Mouse (Mus musculus) hindbrain, embryonic 15.5 days (tissue): Measurements from ENCODE around the gene Ccdc180. TPM values are rescaled to one million over a fixed set of nuclear protein-coding genes. Genes with fewer than 3 reads are reported as not detected.

Source experiments
- ATAC-seq: fragments of 200-750 bp; cut with Nextera tagmentation; 2 replicates; pipeline ENCODE4 v1.8.0; 2017; ENCODE audit warnings: low read depth, moderate number of reproducible peaks, moderate TSS enrichment; ENCODE audit not compliant: low FRiP score
- H3K27ac ChIP-seq: fragments of 300-500 bp; sonication (generic); replicated peaks from 2 replicates; pipeline ENCODE4 v1.5.1; 2015; ENCODE audit warnings: mild to moderate bottlenecking, inconsistent platforms
- H3K27me3 ChIP-seq: fragments of 300-500 bp; sonication (generic); 2 replicates; pipeline ENCODE4 v1.6.1; 2015; ENCODE audit warnings: control low read depth, inconsistent platforms
- H3K36me3 ChIP-seq: fragments of 300-500 bp; sonication (generic); 2 replicates; pipeline ENCODE4 v1.6.1; 2015; ENCODE audit warnings: control low read depth, inconsistent platforms
- H3K4me1 ChIP-seq: fragments of 300-500 bp; sonication (generic); replicated peaks from 2 replicates; pipeline ENCODE4 v1.6.1; 2015; ENCODE audit warnings: control low read depth, inconsistent platforms
- H3K4me2 ChIP-seq: fragments of 300-500 bp; sonication (generic); 2 replicates; pipeline ENCODE4 v1.6.1; 2015; ENCODE audit warnings: moderate library complexity, mild to moderate bottlenecking, inconsistent platforms
- H3K4me3 ChIP-seq: fragments of 300-500 bp; sonication (generic); 2 replicates; pipeline ENCODE4 v1.5.1; 2015; ENCODE audit warnings: mild to moderate bottlenecking, inconsistent platforms
- H3K9ac ChIP-seq: fragments of 300-500 bp; sonication (generic); 2 replicates; pipeline ENCODE4 v1.6.1; 2015; ENCODE audit warnings: inconsistent platforms
- H3K9me3 ChIP-seq: fragments of 300-500 bp; sonication (generic); 2 replicates; pipeline ENCODE4 v1.6.1; 2016; ENCODE audit warnings: control low read depth, inconsistent platforms
- WGBS: fragments of 180-500 bp; shearing (Covaris S2); methylation state at CpG from one replicate; pipeline ENCODE4 v1.1.7; 2015; 5-methylcytosine and 5-hydroxymethylcytosine counted together
- polyA plus RNA-seq: library from polyadenylated mRNA; unstranded; fragments of >200 nt; fragmentation: Nextera tagmentation; extraction: Ambion mirVana; gene quantifications from 2 replicates; pipeline ENCODE4 v1.2.1, GENCODE M21; 2015

Ccdc180 gene
- polyA plus RNA-seq, 1 experiment from 2014 or later: 0.49 TPM

GRCm38 (mm10) chr4:45869021-45869815 lies 20.9 kb upstream of the Ccdc180 start:
- H3K4me2 ChIP-seq: peak overlapping the region; percentile 26
- 31% methylated on average over 24 of the region's 24 CpGs for WGBS
- H3K27me3 ChIP-seq: 0 out of 2 replicates have a peak, but pooled peaks cover 3% of the 10 kb centered on the region
- H3K9me3 ChIP-seq: no peaks in the 10 kb centered on the region
- no peaks in the 10 kb centered on the region for H3K4me1 ChIP-seq
- no peaks in the 10 kb centered on the region for H3K36me3 ChIP-seq
- H3K4me3 ChIP-seq: no peak overlapping the region
- no peak for ATAC-seq
- no peak overlapping the region for H3K9ac ChIP-seq
- H3K27ac ChIP-seq: no peak overlapping the region

GRCm38 (mm10) chr4:45872147-45872546 lies 18.0 kb upstream of the Ccdc180 start:
- H3K36me3 ChIP-seq: no peaks in the 10 kb centered on the region
- no peaks in the 10 kb centered on the region for H3K9me3 ChIP-seq
- no peak overlapping the region for H3K4me3 ChIP-seq
- 0 out of 2 replicates have a peak, but pooled peaks cover 3% of the 10 kb centered on the region for H3K27me3 ChIP-seq
- H3K4me2 ChIP-seq: no peak overlapping the region
- WGBS: 96% methylated on average over 2 of the region's 2 CpGs
- H3K9ac ChIP-seq: no peak overlapping the region
- H3K4me1 ChIP-seq: no peaks in the 10 kb centered on the region
- no peak overlapping the region for H3K27ac ChIP-seq
- ATAC-seq: 0 out of 2 replicates have a peak, but pooled peaks have one; percentile 27

GRCm38 (mm10) chr4:45878929-45879328 lies 11.2 kb upstream of the Ccdc180 start:
- Histone ChIP-seq H3K27ac (no peak overlapping the region), H3K4me2 (no peak overlapping the region), H3K36me3 (no peaks in the 10 kb centered on the region), H3K9ac (no peak overlapping the region), H3K4me3 (no peak overlapping the region), H3K9me3 (no peaks in the 10 kb centered on the region), H3K27me3 (no peaks in the 10 kb centered on the region), H3K4me1 (no peaks in the 10 kb centered on the region)
- no peak for ATAC-seq
- 44% methylated on average over 5 of the region's 5 CpGs for WGBS

DNA sequence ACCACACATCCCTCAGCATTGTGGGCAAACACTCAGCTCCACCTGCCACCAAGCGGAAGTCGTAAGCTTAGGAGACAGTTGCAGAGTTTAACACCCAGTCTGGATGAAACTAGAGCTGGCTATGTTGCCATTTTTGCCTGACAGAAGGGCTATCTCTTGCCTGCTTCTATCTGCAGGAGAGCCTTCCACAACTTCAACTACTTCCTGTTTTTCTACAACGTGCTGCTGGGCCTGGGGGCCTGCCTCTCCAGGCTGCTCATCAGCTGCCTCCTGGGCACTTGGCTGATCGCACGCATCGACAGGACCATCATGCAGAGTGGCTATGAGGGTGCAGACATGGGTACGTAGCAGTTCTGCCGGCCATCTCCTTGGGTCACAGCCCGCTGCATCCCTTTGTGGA lies 7.6 kb upstream of the Ccdc180 start:
- Histone ChIP-seq H3K4me1 (no peaks in the 10 kb centered on the region), H3K27me3 (no peaks in the 10 kb centered on the region)
- ATAC-seq: no peak

GRCm38 (mm10) chr4:45883250-45883649 lies 6.9 kb upstream of the Ccdc180 start:
- H3K27ac ChIP-seq: no peak overlapping the region

More for the DNA sequence above, 7.6 kb upstream of the Ccdc180 start:
- no peaks in the 10 kb centered on the region for H3K36me3 ChIP-seq
- H3K9me3 ChIP-seq: no peaks in the 10 kb centered on the region
- H3K27ac ChIP-seq: no peak overlapping the region
- no peak overlapping the region for H3K9ac ChIP-seq
- WGBS: 85% methylated on average over 9 of the region's 9 CpGs
- H3K4me2 ChIP-seq: no peak overlapping the region
- no peak overlapping the region for H3K4me3 ChIP-seq

DNA sequence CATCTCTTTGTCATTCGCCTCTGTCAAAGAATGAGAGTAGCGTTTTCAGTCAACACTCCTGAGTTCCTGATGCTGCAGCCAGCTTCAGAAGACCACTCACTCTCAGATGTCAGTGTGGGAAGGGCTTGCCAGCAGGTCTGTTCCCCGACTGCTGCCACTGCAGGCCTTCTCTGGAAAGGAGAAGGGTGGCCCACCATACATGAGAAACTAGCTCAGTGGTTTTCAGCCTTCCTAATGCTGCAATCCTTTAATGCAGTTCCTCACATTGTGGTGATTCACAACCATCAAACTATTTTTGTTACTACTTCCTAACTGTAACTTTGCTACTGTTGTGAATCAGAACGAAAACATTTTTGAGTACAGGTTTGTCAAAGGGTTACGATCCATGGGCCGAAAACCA lies 616 bp upstream of the Ccdc180 start:
- H3K36me3 ChIP-seq: no peaks in the 10 kb centered on the region
- 55% methylated on average over 6 of the region's 6 CpGs for WGBS
- no peaks in the 10 kb centered on the region for H3K9me3 ChIP-seq
- H3K4me2 ChIP-seq: no peak overlapping the region
- H3K4me3 ChIP-seq: no peak overlapping the region
- no peak overlapping the region for H3K27ac ChIP-seq
- H3K4me1 ChIP-seq: peaks cover 8% of the 10 kb centered on the region
- no peaks in the 10 kb centered on the region for H3K27me3 ChIP-seq
- H3K9ac ChIP-seq: no peak overlapping the region
- no peak for ATAC-seq

More at GRCm38 (mm10) chr4:45883250-45883649, 6.9 kb upstream of the Ccdc180 start:
- Histone ChIP-seq H3K9me3 (no peaks in the 10 kb centered on the region), H3K27me3 (no peaks in the 10 kb centered on the region), H3K4me1 (no peaks in the 10 kb centered on the region), H3K4me2 (no peak overlapping the region), H3K4me3 (no peak overlapping the region), H3K9ac (no peak overlapping the region), H3K36me3 (no peaks in the 10 kb centered on the region)
- WGBS: 93% methylated on average over 16 of the region's 16 CpGs
- no peak for ATAC-seq

DNA sequence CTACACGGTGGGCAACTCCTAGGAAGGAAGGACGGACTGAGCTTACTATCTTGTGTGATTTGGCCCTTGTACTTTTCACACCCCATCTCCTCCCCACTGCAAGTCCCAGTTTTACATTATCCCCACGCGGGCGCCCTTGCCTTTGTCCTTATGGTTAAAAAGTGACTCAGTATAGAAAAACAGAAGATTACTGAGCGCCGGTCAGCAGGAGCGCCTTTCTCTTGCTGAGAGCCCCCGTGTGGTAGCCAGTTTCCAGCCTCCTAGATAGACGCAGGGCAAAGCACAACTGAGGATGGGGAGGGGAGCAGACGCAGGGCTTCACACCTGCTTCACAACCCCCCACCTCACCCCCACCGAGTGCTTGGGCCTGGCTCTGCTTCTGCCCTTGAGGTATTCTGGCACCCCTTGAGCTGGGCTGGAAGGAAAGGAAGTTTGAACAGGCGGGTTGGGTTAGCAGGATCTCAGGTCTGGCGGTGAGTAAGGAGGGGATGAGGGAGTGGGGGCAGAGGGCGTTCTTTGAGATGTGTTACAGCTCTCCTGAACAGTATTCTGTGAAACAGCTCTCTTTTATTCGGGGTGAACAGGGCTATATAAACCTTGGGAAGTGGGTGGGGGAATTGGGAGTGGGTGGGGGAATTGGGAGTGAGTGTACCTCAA lies 6.5 kb downstream of the Ccdc180 start:
- H3K27me3 ChIP-seq: no peaks in the 10 kb centered on the region
- ATAC-seq: no peak
- no peak overlapping the region for H3K9ac ChIP-seq
- peaks cover 4% of the 10 kb centered on the region; the same call in 1 of the 2 replicates for H3K4me1 ChIP-seq
- no peak overlapping the region for H3K4me2 ChIP-seq
- no peaks in the 10 kb centered on the region for H3K9me3 ChIP-seq
- H3K27ac ChIP-seq: no peak overlapping the region
- H3K4me3 ChIP-seq: no peak overlapping the region
- no peaks in the 10 kb centered on the region for H3K36me3 ChIP-seq
- 15% methylated on average over 16 of the region's 16 CpGs for WGBS

DNA sequence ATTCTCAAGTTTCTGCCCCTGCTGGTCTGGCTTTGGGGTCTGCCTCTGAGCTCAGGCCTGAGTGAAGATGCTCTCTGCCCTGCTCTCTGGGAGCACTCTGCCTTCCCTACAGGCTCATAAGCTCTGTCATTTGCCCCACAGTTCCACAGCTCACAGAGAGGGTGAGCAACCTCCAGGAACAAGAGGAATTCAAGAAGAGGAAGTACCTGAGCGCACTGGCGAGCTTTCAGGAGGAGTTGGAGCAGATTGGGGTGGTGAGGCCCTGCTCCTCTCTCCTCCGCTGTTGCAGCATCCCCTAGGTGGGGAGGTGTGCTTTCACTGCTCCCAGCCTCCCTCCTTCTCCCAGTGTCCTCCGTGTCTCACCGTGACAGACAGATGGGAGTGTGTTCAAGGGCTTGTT lies 8.3 kb downstream of the Ccdc180 start:
- no peak overlapping the region for H3K4me3 ChIP-seq
- no peak overlapping the region for H3K4me2 ChIP-seq
- ATAC-seq: no peak
- no peaks in the 10 kb centered on the region for H3K36me3 ChIP-seq
- peaks cover 4% of the 10 kb centered on the region; the same call in 1 of the 2 replicates for H3K4me1 ChIP-seq
- WGBS: 65% methylated on average over 5 of the region's 5 CpGs
- H3K27ac ChIP-seq: no peak overlapping the region
- no peaks in the 10 kb centered on the region for H3K9me3 ChIP-seq
- H3K27me3 ChIP-seq: no peaks in the 10 kb centered on the region
- no peak overlapping the region for H3K9ac ChIP-seq

DNA sequence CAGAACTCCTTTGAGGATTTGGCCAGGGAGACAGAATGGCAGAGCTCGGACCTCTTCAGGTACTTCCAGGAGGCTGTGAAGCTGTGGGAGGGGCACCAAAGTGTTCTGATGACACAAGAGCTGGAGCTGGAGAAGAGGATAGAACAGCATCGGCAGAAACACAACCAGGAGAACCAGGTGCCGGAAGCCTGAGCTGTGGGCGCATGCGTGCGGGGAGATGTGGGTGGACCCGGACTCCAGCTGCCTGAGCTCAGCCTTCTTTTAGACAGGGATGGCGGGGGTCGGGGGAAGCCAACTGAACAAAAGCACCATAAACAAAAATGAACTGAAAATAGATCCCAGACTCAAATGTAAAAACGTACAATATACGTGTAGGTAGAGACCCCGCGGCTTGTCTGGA lies 19.2 kb downstream of the Ccdc180 start:
- H3K4me1 ChIP-seq: no peaks in the 10 kb centered on the region
- no peaks in the 10 kb centered on the region for H3K36me3 ChIP-seq
- H3K9ac ChIP-seq: no peak overlapping the region
- 91% methylated on average over 13 of the region's 13 CpGs for WGBS
- no peaks in the 10 kb centered on the region for H3K9me3 ChIP-seq
- H3K27ac ChIP-seq: no peak overlapping the region
- H3K4me3 ChIP-seq: no peak overlapping the region
- no peak overlapping the region for H3K4me2 ChIP-seq
- no peaks in the 10 kb centered on the region for H3K27me3 ChIP-seq
- no peak for ATAC-seq

DNA sequence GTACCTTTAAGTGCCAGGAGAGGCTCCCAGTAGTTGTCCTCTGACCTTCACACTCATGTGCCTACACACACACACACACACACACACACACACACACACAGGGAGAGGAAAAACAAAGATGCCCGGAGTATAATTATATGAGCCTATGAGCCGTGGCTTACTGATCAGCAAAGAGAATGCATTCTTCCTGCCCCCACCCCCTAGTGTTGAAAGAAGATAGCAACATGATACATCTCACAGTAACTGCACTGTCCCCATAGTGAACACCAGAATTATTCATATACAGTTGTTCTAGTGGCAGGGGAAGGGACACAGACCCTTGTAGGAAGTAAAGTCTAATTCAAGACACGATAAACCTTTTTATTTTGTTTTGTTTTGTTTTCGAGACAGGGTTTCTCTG lies 19.8 kb downstream of the Ccdc180 start:
- 66% methylated on average over 4 of the region's 4 CpGs for WGBS
- Histone ChIP-seq H3K4me3 (no peak overlapping the region), H3K36me3 (no peaks in the 10 kb centered on the region), H3K4me1 (no peaks in the 10 kb centered on the region), H3K27me3 (no peaks in the 10 kb centered on the region), H3K27ac (no peak overlapping the region), H3K9me3 (no peaks in the 10 kb centered on the region), H3K9ac (no peak overlapping the region), H3K4me2 (no peak overlapping the region)
- no peak for ATAC-seq

- H3K27me3 ChIP-seq: no peaks in the 10 kb centered on the region
- no peak overlapping the region for H3K4me2 ChIP-seq
- H3K4me1 ChIP-seq: no peaks in the 10 kb centered on the region
- H3K9me3 ChIP-seq: no peaks in the 10 kb centered on the region
- 87% methylated on average over 5 of the region's 5 CpGs for WGBS
- no peak for ATAC-seq
- H3K9ac ChIP-seq: no peak overlapping the region
- H3K27ac ChIP-seq: no peak overlapping the region
- H3K4me3 ChIP-seq: no peak overlapping the region
- H3K36me3 ChIP-seq: no peaks in the 10 kb centered on the region
These were observed 21.2 kb downstream of the Ccdc180 start for GRCm38 (mm10) chr4:45911256-45911655.

DNA sequence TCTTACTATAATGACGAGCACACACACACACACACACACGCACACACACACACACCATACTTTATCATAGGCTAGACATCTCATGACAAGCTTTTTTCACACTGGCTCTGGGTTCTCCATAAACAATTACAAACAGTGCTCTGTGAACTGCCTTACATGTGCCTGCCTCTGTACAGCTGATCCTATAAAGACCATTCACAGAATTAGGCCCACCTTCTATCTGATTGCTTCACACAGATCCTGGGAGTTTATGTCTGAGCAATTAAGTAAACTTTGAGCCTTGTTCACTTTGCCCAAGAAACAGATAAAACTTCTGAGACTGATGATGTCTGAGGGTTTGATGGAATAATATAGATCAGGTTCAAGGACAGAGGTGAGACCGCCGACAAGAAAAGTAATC lies 21.8 kb downstream of the Ccdc180 start:
- H3K4me2 ChIP-seq: no peak overlapping the region
- no peak overlapping the region for H3K9ac ChIP-seq
- 87% methylated on average over 4 of the region's 4 CpGs for WGBS

More for the DNA sequence above, 21.8 kb downstream of the Ccdc180 start:
- Histone ChIP-seq H3K36me3 (no peaks in the 10 kb centered on the region), H3K4me3 (no peak overlapping the region), H3K27me3 (no peaks in the 10 kb centered on the region), H3K4me1 (no peaks in the 10 kb centered on the region), H3K27ac (no peak overlapping the region), H3K9me3 (no peaks in the 10 kb centered on the region)
- no peak for ATAC-seq
